Mouse (Mus musculus) forebrain, embryonic 14.5 days (tissue): ENCODE results near the gene Mat1a. TPM values are rescaled to one million over a fixed set of nuclear protein-coding genes. Genes with fewer than 3 reads are reported as not detected.

ENCODE experiments used
- ATAC-seq: fragments of 200-750 bp; cut with Nextera tagmentation; 2 replicates; pipeline ENCODE4 v1.8.0; 2017; ENCODE audit warnings: mild to moderate bottlenecking, moderate library complexity
- DNase-seq: peaks from one replicate; pipeline ENCODE4 v3.0.0-alpha.2; 2015; ENCODE audit warnings: low spot score
- H3K27ac ChIP-seq: fragments of 300-500 bp; sonication (generic); 2 replicates; pipeline ENCODE4 v1.5.1; 2014; ENCODE audit warnings: low read depth, mild to moderate bottlenecking, control low read depth, low read length, moderate library complexity
- H3K27me3 ChIP-seq: fragments of 300-500 bp; sonication (generic); replicated peaks from 2 replicates; pipeline ENCODE4 v1.6.1; 2014; ENCODE audit warnings: low read length, control low read depth, mixed read lengths; ENCODE audit not compliant: control insufficient read depth, insufficient read depth
- H3K36me3 ChIP-seq: fragments of 300-500 bp; sonication (generic); 2 replicates; pipeline ENCODE4 v1.6.1; 2014; ENCODE audit warnings: low read length, control low read depth; ENCODE audit not compliant: control insufficient read depth, insufficient read depth
- H3K4me1 ChIP-seq: fragments of 300-500 bp; sonication (generic); 2 replicates; pipeline ENCODE4 v1.6.1; 2014; ENCODE audit warnings: antibody characterized with exemption, low read length, control low read depth; ENCODE audit not compliant: control insufficient read depth, insufficient read depth
- H3K4me2 ChIP-seq: fragments of 300-500 bp; sonication (generic); 2 replicates; pipeline ENCODE4 v1.6.1; 2014; ENCODE audit warnings: mild to moderate bottlenecking, control low read depth, low read length
- H3K4me3 ChIP-seq: fragments of 300-500 bp; sonication (generic); 2 replicates; pipeline ENCODE4 v1.5.1; 2014; ENCODE audit warnings: low read depth, low read length, control low read depth
- H3K9ac ChIP-seq: fragments of 300-500 bp; sonication (generic); 2 replicates; pipeline ENCODE4 v1.6.1; 2014; ENCODE audit warnings: mild to moderate bottlenecking, low read length, control low read depth, moderate library complexity
- H3K9me3 ChIP-seq: fragments of 300-500 bp; sonication (generic); replicated peaks from 2 replicates; pipeline ENCODE4 v1.6.1; 2016; ENCODE audit warnings: low read length, control low read depth, mixed read lengths; ENCODE audit not compliant: control insufficient read depth
- WGBS: fragments of 180-500 bp; shearing (Covaris S2); extraction: QIAGEN DNeasy Blood & Tissue Kit; methylation state at CpG from one replicate; pipeline ENCODE4 v1.1.7; 2014; 5-methylcytosine and 5-hydroxymethylcytosine counted together
- polyA plus RNA-seq: library from polyadenylated mRNA; unstranded; fragments of >200 nt; fragmentation: Nextera tagmentation; extraction: Ambion mirVana; gene quantifications from 2 replicates; pipeline ENCODE4 v1.2.1, GENCODE M21; 2014

Gene Mat1a
- not detected in 2 replicates for polyA plus RNA-seq

DNA sequence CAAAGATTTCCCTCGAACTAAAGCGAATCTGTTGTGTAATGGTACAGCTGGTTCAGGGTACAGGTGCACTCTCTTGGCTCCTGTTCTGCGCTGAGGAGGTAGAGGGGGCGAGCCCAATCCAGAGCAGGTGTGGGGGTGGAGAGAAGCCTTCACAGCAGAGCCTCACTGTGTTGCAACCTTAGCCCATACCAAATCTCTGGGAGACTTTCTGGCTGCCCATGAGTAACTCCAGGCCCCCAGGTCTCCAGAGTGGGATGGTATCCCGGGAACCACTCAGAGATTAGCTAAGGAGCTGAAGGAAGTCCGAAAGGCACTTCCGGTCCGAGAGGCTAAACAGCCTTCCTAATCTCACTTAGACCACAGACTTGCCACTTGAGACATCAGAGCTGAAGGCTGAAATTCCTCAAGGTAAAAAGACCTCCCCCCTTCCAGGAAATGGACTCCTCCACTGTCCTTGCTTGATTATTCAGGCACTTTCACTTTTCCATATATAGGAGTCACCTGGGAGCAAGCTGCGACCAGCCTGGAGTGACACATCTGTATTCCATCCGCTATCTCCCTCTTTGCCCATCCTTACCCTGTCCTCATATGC, at the start of gene Mat1a:
Mat1a (plus strand) TSS at position 183 of the 592 bp plus-strand sequence.
- Histone ChIP-seq H3K36me3 (no peaks in the 10 kb centered on the region), H3K27me3 (no peaks in the 10 kb centered on the region), H3K9ac (no peak within 1 kb of the TSS), H3K4me3 (no peak within 1 kb of the TSS), H3K27ac (no peak within 1 kb of the TSS), H3K9me3 (no peaks in the 10 kb centered on the region), H3K4me2 (no peak within 1 kb of the TSS), H3K4me1 (no peaks in the 10 kb centered on the region)
- ATAC-seq (no peak), DNase-seq (no peak)
- 73% methylated on average over 10 of the region's 10 CpGs for WGBS

DNA sequence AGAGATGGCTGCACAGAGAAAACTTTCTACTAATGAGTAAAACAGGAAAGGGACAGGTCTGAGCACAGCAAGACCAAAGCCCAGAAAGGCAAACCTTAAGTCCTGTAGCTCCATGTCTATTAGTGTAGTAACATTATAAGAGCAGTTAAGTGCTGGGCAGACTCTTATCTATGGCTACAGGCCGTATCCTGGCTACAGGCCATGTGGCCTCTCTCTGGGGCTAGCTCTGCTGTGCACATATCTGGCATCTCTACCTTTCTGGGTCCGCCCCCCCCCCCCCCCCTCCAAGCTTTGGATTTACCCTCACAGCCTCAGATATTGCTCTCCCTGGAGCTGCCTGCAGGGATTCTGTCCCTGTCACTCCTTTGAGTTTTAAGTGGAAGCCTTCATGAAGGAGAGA, 39.7 kb upstream of the Mat1a start:
- Histone ChIP-seq H3K9ac (no peak overlapping the region), H3K27ac (no peak overlapping the region), H3K4me1 (no peaks in the 10 kb centered on the region), H3K9me3 (no peaks in the 10 kb centered on the region), H3K27me3 (no peaks in the 10 kb centered on the region), H3K36me3 (no peaks in the 10 kb centered on the region), H3K4me2 (no peak overlapping the region), H3K4me3 (no peak overlapping the region)
- 71% methylated on average over 2 of the region's 2 CpGs for WGBS
- ATAC-seq (no peak), DNase-seq (no peak)

DNA sequence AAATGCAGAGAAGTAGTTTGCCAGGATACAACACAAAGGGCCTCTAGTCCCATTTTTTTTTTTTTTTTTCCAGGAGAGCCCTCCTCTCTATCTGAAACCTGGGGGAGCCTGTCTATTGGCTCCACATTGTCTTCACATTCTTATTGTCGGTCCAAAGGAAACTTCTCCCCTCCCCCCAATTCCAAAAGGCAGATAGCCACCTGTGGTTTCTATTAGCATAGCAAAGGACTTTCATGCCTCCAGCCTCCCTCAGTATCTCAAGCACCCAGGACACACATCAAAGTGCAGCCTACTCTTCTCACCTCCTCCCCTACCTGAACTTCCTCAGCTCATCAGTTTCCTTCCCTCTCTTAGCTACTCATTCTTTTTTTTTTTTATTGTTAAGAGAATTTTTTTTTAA, 38.4 kb upstream of the Mat1a start:
- Histone ChIP-seq H3K27ac (no peak overlapping the region), H3K27me3 (no peaks in the 10 kb centered on the region), H3K4me3 (no peak overlapping the region), H3K9ac (no peak overlapping the region), H3K4me2 (no peak overlapping the region), H3K4me1 (no peaks in the 10 kb centered on the region), H3K36me3 (no peaks in the 10 kb centered on the region), H3K9me3 (no peaks in the 10 kb centered on the region)
- WGBS = 7% methylated on average over 1 of the region's 1 CpGs
- ATAC-seq (no peak), DNase-seq (no peak)

DNA sequence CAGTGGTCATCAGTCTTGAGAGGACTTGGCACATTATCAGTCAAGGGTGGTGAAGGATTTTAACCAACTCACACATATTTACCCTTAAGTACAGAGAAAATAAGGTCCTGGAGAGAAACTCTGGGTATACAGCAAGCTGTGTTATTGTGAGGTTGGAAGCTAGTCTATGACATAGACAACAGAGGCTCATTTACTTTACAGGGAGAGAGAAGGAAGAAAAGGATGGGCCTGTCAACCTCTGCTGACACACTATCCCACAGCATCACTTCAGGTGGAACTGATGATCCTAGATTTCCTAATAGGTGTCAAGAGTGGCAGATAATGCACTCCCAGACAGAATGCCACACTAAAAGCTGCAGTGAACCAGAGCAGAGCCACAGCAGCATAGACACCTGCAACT, 35.7 kb upstream of the Mat1a start, which contains the start of gene Dydc2:
Dydc2 (minus strand) TSS at position 101 of the 400 bp plus-strand sequence.
- ATAC-seq (no peak), DNase-seq (no peak)
- Histone ChIP-seq H3K27ac (no peak within 1 kb of the TSS), H3K4me3 (no peak within 1 kb of the TSS), H3K9me3 (no peaks in the 10 kb centered on the region), H3K36me3 (no peaks in the 10 kb centered on the region), H3K4me2 (no peak within 1 kb of the TSS), H3K27me3 (no peaks in the 10 kb centered on the region), H3K4me1 (peaks cover 3% of the 10 kb centered on the region), H3K9ac (no peak within 1 kb of the TSS)

DNA sequence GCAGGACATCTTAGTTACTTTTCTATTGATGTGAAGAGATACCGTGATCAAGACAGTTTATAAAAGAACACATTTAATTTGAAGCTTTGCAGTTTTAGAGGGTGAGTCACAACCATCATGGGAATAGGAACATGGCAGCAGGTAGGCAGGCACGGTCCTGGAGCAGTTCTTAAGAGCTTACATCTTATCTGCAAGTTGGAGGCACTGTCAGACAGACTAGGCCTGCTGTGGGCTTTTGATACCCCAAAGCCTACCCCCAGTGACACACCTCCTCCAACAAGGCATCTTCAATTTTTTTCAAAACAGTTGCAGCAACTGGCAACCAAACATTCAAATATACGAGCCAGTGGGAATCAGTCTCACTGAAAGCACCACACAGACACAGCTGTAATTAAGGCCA, 34.5 kb upstream of the Mat1a start:
- Histone ChIP-seq H3K4me1 (peaks cover 3% of the 10 kb centered on the region), H3K9ac (no peak overlapping the region), H3K4me2 (no peak overlapping the region), H3K4me3 (no peak overlapping the region), H3K9me3 (no peaks in the 10 kb centered on the region), H3K36me3 (no peaks in the 10 kb centered on the region), H3K27me3 (no peaks in the 10 kb centered on the region), H3K27ac (no peak overlapping the region)
- 77% methylated on average over 3 of the region's 3 CpGs for WGBS
- DNase-seq (no peak), ATAC-seq (no peak)

DNA sequence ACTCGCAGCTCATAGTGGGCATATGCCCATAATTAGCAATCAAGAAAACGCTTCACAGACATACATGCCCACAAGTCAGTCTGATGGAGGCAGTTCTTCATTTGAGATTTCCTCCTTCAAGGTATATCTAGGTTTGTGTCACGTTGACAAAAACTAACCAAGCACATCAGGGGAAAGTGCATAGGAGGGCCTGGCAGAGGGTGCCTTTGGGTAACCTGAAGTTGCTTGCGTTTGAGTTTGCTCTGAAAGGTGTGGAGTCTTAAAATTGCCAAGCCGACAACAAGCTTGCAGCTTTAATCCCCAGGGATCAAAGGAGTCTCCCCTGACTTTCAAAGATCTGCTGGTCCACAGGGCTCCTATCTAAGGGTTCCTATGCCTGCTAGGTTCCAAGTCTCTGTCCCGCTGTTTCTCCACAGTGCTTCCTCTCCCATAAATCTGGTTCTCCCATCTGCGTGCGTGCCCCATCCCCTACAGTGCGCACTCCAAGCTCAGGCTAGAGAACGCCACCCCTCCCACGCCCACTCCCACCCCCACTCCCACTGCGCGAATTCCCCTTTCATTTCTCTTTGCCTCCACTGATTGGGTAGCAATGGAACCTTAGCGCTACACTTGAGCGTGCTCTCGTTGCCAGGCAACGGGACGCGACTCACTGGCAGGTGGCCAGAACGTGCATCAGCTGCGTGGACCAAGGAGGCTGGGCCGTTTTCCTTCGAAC, 32.4 kb upstream of the Mat1a start, which contains the start of gene Dydc1:
Dydc1 (plus strand) TSS at position 683 of the 715 bp plus-strand sequence.
- Histone ChIP-seq H3K4me1 (peaks cover 3% of the 10 kb centered on the region), H3K9ac (peak within 1 kb of the TSS; percentile 35; the same call in 1 of the 2 replicates), H3K27ac (no peak within 1 kb of the TSS), H3K36me3 (no peaks in the 10 kb centered on the region), H3K27me3 (no peaks in the 10 kb centered on the region), H3K9me3 (no peaks in the 10 kb centered on the region), H3K4me3 (peak within 1 kb of the TSS; percentile 32), H3K4me2 (peak within 1 kb of the TSS; percentile 61)
- WGBS = 11% methylated on average over 23 of the region's 23 CpGs
- DNase-seq (peak; percentile 94), ATAC-seq (peak; percentile 98)

DNA sequence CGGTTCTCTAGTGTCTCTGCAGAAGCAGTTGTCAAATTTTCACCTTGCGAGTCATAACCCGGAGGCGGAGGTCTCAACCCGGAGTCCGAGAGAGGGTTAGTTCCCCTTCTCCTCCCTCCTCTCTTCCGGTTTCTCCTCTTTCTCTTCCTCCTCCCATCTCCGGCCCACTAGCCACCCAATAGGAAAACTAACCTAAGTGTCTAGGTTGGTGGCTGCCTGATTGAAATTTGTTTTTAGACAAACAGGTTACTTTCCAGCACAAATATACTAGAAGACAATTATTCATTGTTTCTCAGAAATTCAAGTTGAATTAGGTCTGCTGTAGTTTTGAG, 31.9 kb upstream of the Mat1a start:
- Histone ChIP-seq H3K4me3 (peak overlapping the region; percentile 32), H3K27me3 (no peaks in the 10 kb centered on the region)
- WGBS = 0% methylated on average over 6 of the region's 8 CpGs

DNA sequence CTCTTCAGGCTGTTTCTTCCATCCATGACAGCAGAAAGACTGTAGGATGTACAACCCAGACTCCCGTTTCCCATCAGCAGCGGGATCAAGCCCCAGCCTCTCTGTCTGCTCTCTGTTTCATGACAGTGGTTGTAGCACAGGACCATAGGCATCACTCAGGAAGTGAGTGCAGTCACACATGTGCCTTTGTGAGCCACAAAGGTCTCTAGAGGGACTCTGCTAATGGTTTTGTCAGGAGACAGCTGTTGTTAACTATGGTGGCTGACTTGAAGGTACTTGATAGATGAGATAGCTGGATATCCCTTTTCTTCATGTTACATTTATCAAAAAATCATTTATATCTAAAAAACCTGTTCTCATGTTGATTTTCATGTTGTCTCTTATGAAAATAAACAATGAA, 22.4 kb upstream of the Mat1a start:
- DNase-seq (no peak), ATAC-seq (no peak)
- Histone ChIP-seq H3K4me3 (no peak overlapping the region), H3K27ac (no peak overlapping the region), H3K9ac (no peak overlapping the region), H3K36me3 (no peaks in the 10 kb centered on the region), H3K4me2 (no peak overlapping the region), H3K9me3 (no peaks in the 10 kb centered on the region), H3K4me1 (no peaks in the 10 kb centered on the region), H3K27me3 (no peaks in the 10 kb centered on the region)
- 81% methylated on average over 2 of the region's 2 CpGs for WGBS

More for the DNA sequence above, 31.9 kb upstream of the Mat1a start:
- H3K9me3 ChIP-seq = no peaks in the 10 kb centered on the region
- no peak for DNase-seq
- H3K36me3 ChIP-seq = no peaks in the 10 kb centered on the region
- H3K27ac ChIP-seq = no peak overlapping the region
- peaks cover 3% of the 10 kb centered on the region for H3K4me1 ChIP-seq
- peak overlapping the region; percentile 61 for H3K4me2 ChIP-seq
- peak overlapping the region; percentile 35; the same call in 1 of the 2 replicates for H3K9ac ChIP-seq
- ATAC-seq = peak; percentile 78; the same call in 1 of the 2 replicates

DNA sequence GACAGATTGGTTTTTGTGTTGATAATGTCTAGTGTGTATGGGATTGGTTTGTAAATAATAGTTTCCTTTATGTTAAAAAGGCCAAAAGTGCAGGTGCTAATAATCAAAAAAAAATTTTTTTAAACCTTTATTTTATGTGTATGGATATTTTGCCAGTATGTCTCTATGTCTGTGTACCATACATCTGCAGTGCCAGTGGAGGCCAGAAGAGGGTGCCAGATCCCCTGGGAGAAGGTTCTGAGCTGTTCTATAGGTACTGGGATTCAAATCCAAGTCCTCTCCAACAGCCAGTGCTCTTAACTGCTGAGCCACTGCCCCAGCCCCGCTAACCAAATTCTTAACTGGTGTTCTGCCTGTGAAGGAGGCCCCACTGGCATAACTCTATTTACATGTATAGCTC, 17.3 kb upstream of the Mat1a start:
- no peaks in the 10 kb centered on the region for H3K36me3 ChIP-seq
- DNase-seq = peak; percentile 17
- no peak for ATAC-seq

More for the DNA sequence above, 17.3 kb upstream of the Mat1a start:
- Histone ChIP-seq H3K9me3 (no peaks in the 10 kb centered on the region), H3K27me3 (no peaks in the 10 kb centered on the region), H3K9ac (no peak overlapping the region), H3K4me3 (no peak overlapping the region), H3K4me2 (no peak overlapping the region), H3K4me1 (no peaks in the 10 kb centered on the region), H3K27ac (no peak overlapping the region)
- 95% methylated on average over 1 of the region's 1 CpGs for WGBS
